Mouse (Mus musculus): Measurements from ENCODE around the gene Arrdc4. TPM values are rescaled to one million over a fixed set of nuclear protein-coding genes. Genes with fewer than 3 reads are reported as not detected.

Arrdc4 gene
- polyA plus RNA-seq, 1 experiment from 2014 or later, result 18.6 TPM

- WGBS, result 65% methylated on average over 3 of the region's 3 CpGs
- Histone ChIP-seq H3K36me3 (no peaks in the 10 kb centered on the region), H3K27ac (ENCODE audit: poor library complexity, severe bottlenecking) (no peak overlapping the region), H3K9ac (no peak overlapping the region), H3K4me3 (no peak overlapping the region), H3K27me3 (replicated peaks) (no peaks in the 10 kb centered on the region), H3K4me1 (replicated peaks) (no peaks in the 10 kb centered on the region; the same call in 1 of the 2 replicates), H3K9me3 (replicated peaks) (peaks cover 2% of the 10 kb centered on the region; the same call in 1 of the 2 replicates), H3K4me2 (no peak overlapping the region)
- no peak for ATAC-seq (ENCODE audit: insufficient number of reproducible peaks, low FRiP score)
Observed at GRCm38 (mm10) chr7:68708563-68709318, 40.3 kb downstream of the Arrdc4 start.

GRCm38 (mm10) chr7:68705162-68705561, 43.9 kb downstream of the Arrdc4 start:
- no peak for ATAC-seq (ENCODE audit: insufficient number of reproducible peaks, low FRiP score)

GRCm38 (mm10) chr7:68697313-68697712, 51.7 kb downstream of the Arrdc4 start:
- 77% methylated on average over 3 of the region's 3 CpGs for WGBS
- no peaks in the 10 kb centered on the region for H3K9me3 ChIP-seq (replicated peaks)
- no peak overlapping the region for H3K9ac ChIP-seq
- H3K4me1 ChIP-seq (replicated peaks), result peaks cover 4% of the 10 kb centered on the region; the same call in 1 of the 2 replicates
- no peaks in the 10 kb centered on the region for H3K27me3 ChIP-seq (replicated peaks)
- no peak for ATAC-seq (ENCODE audit: insufficient number of reproducible peaks, low FRiP score)
- no peak overlapping the region for H3K27ac ChIP-seq (ENCODE audit: poor library complexity, severe bottlenecking)
- no peaks in the 10 kb centered on the region for H3K36me3 ChIP-seq
- H3K4me2 ChIP-seq, result no peak overlapping the region
- no peak overlapping the region for H3K4me3 ChIP-seq

More at GRCm38 (mm10) chr7:68705162-68705561, 43.9 kb downstream of the Arrdc4 start:
- 80% methylated on average over 7 of the region's 7 CpGs for WGBS
- H3K9me3 ChIP-seq (replicated peaks), result peaks cover 2% of the 10 kb centered on the region; the same call in 1 of the 2 replicates
- H3K4me3 ChIP-seq, result no peak overlapping the region
- no peaks in the 10 kb centered on the region; the same call in 1 of the 2 replicates for H3K4me1 ChIP-seq (replicated peaks)
- no peak overlapping the region for H3K9ac ChIP-seq
- H3K4me2 ChIP-seq, result no peak overlapping the region
- no peaks in the 10 kb centered on the region for H3K36me3 ChIP-seq
- no peak overlapping the region for H3K27ac ChIP-seq (ENCODE audit: poor library complexity, severe bottlenecking)
- no peaks in the 10 kb centered on the region for H3K27me3 ChIP-seq (replicated peaks)

GRCm38 (mm10) chr7:68696908-68697307, 52.1 kb downstream of the Arrdc4 start:
- Histone ChIP-seq H3K4me3 (no peak overlapping the region), H3K4me2 (no peak overlapping the region), H3K4me1 (replicated peaks) (peaks cover 4% of the 10 kb centered on the region; the same call in 1 of the 2 replicates), H3K9me3 (replicated peaks) (no peaks in the 10 kb centered on the region), H3K27ac (ENCODE audit: poor library complexity, severe bottlenecking) (no peak overlapping the region), H3K36me3 (no peaks in the 10 kb centered on the region), H3K27me3 (replicated peaks) (no peaks in the 10 kb centered on the region), H3K9ac (no peak overlapping the region)
- WGBS, result 76% methylated on average over 6 of the region's 6 CpGs
- ATAC-seq (ENCODE audit: insufficient number of reproducible peaks, low FRiP score), result no peak

DNA sequence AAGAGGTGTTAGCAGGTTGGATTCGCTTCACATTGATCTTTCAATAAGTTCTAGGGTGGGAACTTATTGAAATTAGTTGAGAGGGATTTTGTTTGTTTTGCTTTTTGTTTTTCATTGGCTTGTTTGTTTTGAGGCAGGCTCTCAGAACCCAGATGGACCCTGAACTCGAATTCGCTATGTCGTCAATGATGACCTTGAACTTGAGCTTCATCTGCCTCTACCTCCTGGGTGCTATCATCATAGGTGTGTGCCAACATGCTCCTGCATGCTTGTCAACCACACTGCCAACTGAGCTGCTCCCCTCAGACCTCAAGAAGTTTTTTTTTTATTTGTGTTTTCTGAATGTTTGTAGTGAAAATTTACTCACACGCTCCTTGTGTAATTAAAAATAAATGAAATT, 52.6 kb downstream of the Arrdc4 start:
- Histone ChIP-seq H3K4me1 (replicated peaks) (peaks cover 4% of the 10 kb centered on the region; the same call in 1 of the 2 replicates), H3K9ac (no peak overlapping the region), H3K9me3 (replicated peaks) (no peaks in the 10 kb centered on the region), H3K36me3 (no peaks in the 10 kb centered on the region), H3K4me2 (no peak overlapping the region), H3K27me3 (replicated peaks) (no peaks in the 10 kb centered on the region), H3K4me3 (no peak overlapping the region), H3K27ac (ENCODE audit: poor library complexity, severe bottlenecking) (no peak overlapping the region)
- WGBS, result 80% methylated on average over 5 of the region's 5 CpGs
- ATAC-seq (ENCODE audit: insufficient number of reproducible peaks, low FRiP score), result no peak

DNA sequence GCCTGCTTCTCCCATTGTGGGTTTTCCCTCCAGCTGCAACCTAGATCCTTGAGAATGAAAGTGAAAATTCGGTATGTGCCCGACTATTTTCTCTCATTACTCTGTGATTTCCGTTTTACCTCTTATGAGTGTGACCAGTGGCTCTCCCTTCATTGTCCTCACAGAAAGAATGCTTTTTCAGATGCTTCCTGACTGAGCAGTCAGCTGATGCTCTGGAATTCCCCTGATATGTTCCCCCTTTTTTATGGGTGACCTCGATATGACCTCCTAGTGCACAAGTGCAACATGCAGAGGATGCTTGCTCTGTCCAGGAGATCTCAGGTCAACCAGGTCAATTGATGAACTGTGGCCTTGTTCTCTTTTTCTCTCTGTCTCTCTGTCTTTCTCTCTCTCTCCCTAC, 56.3 kb downstream of the Arrdc4 start:
- no peak overlapping the region for H3K4me3 ChIP-seq
- no peaks in the 10 kb centered on the region for H3K36me3 ChIP-seq
- ATAC-seq (ENCODE audit: insufficient number of reproducible peaks, low FRiP score), result peak; percentile 33; the same call in 1 of the 2 replicates
- H3K4me2 ChIP-seq, result no peak overlapping the region
- 0 out of 2 replicates have a peak, but pooled peaks cover 3% of the 10 kb centered on the region for H3K9me3 ChIP-seq (replicated peaks)
- WGBS, result 53% methylated on average over 4 of the region's 4 CpGs
- H3K27me3 ChIP-seq (replicated peaks), result no peaks in the 10 kb centered on the region
- peaks cover 4% of the 10 kb centered on the region; the same call in 1 of the 2 replicates for H3K4me1 ChIP-seq (replicated peaks)
- no peak overlapping the region for H3K9ac ChIP-seq
- H3K27ac ChIP-seq (ENCODE audit: poor library complexity, severe bottlenecking), result no peak overlapping the region

- Histone ChIP-seq H3K9ac (no peak overlapping the region), H3K4me1 (replicated peaks) (peaks cover 4% of the 10 kb centered on the region; the same call in 1 of the 2 replicates), H3K4me2 (no peak overlapping the region), H3K9me3 (replicated peaks) (0 out of 2 replicates have a peak, but pooled peaks cover 3% of the 10 kb centered on the region), H3K27me3 (replicated peaks) (no peaks in the 10 kb centered on the region), H3K27ac (ENCODE audit: poor library complexity, severe bottlenecking) (no peak overlapping the region), H3K36me3 (no peaks in the 10 kb centered on the region), H3K4me3 (no peak overlapping the region)
- 92% methylated on average over 1 of the region's 1 CpGs for WGBS
- no peak for ATAC-seq (ENCODE audit: insufficient number of reproducible peaks, low FRiP score)
Observed at GRCm38 (mm10) chr7:68691454-68691853, 57.6 kb downstream of the Arrdc4 start.

DNA sequence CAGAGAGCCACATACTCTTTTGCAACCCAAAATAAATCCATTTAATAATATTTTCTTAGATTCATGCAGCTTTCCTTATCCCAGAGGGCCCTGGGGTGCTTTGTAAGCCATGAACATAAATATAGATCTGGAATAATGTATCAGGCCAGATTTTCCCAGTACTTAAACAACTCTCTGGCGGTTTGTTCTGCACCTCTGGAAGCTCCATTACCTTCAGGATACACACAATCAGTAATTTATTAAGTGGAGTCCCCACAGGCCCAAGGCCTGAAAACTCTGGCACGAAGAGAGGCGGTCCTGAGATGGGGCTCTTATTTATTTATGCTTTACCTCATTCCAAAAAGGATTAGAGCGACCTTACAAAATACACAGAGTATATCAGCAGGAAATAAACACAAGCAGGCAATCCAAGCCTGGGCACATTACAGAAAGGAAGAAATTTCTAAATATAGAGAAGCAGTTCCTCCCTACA, 61.9 kb downstream of the Arrdc4 start:
- no peak overlapping the region for H3K4me2 ChIP-seq
- no peaks in the 10 kb centered on the region for H3K36me3 ChIP-seq
- 0 out of 2 replicates have a peak, but pooled peaks cover 3% of the 10 kb centered on the region for H3K9me3 ChIP-seq (replicated peaks)
- no peaks in the 10 kb centered on the region for H3K27me3 ChIP-seq (replicated peaks)
- H3K4me1 ChIP-seq (replicated peaks), result no peaks in the 10 kb centered on the region; the same call in 1 of the 2 replicates
- WGBS, result 64% methylated on average over 4 of the region's 4 CpGs
- ATAC-seq (ENCODE audit: insufficient number of reproducible peaks, low FRiP score), result no peak
- H3K4me3 ChIP-seq, result no peak overlapping the region
- no peak overlapping the region for H3K27ac ChIP-seq (ENCODE audit: poor library complexity, severe bottlenecking)
- H3K9ac ChIP-seq, result no peak overlapping the region

Measured in heart, embryonic 12.5 days (tissue).